Mouse (Mus musculus): ENCODE measurements at regions not wholly inside any gene's neighbourhood (a gene's known extent, or its start where the extent isn't known, plus 50 kb on each side); places are given as distances from the start of the nearest gene placed in this dataset.

DNA sequence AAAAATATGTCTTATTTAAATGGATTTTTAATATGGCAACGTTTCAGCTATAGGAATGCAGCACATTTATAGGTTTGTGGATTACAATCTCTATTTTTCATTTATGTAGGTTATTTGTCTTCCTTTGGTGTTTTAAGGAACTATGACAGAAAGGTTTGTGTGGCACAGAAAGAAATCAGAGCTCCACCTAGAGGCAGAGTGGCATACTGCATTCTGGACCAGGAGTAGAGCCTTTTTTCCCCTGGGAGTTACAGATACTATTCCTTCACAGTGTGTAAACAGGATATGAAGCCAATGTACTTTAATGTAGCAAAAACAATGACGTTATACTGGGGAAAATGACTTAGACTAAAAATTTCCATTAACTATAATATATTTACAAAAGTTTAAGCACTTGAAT lies 94.9 kb upstream of the St8sia4 start:
- peak in 1 of 2 experiments; percentile 73 for DNase-seq (ENCODE audit: low spot score in 2 of 2)

DNA sequence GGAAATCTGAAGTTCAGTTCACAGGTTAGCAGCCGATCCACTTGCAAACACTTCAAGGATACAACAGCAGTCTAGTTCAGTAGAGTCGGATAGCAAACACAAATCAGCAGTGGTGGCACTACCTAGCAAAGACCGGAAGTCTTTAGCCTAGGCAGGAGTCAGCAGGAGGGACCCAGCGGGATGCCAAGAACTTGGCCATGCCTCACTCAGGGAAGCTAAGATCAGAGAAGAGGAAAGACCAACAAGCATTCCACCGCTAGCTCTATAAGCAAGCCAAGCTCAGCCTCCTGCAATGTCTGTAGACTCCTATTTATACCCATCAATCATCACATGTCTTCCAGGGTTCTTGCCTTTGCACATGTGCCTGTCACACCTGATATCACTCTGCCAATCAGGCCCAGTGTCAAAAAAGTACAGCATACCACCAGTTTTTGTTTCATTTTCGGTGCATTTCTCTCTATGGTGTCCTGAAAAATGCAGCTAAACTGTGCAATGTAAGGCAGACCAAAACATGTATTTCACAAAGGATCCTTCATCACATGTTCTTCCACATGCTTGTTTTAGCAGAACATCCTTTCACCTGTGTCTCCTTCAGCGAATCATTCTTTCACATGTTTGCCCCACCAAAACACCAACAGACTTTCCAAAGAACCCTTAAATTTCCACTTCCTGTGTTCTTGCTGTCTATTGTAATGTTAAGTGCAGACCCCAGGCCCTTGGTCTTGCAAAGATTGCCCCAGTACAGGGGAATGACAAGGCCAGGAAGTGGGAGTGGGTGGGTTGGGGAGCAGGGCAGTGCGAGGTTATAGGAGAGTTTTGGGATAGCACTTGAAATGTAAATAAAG lies 86.9 kb upstream of the St8sia4 start:
- no peak for DNase-seq (ENCODE audit: low spot score in 2 of 2)

DNA sequence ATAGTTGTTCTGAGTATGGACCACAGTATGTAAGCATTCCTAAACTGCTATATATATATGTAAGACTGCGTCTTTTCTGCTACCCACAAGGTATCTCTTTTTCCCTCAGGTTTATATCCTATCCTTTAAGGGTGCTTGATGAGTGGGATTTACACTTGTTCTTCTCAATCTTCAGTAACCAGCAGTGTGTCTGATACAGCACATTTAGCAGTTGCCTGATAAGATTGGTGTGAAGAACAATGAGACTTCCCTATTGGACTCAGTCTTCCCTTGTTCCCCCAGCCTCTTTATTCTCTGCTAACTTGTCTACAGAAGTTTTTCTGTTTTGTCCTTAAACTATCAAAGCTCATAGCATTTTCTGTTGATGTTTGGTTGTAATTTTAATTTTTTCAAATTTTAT lies 86.1 kb upstream of the St8sia4 start:
- DNase-seq (ENCODE audit: low spot score in 2 of 2) = no peak

- no peak for DNase-seq (ENCODE audit: low spot score in 2 of 2)
Observed at GRCm38 (mm10) chr1:95748940-95749339, 81.6 kb upstream of the St8sia4 start.

- DNase-seq (ENCODE audit: low spot score in 2 of 2) = no peak
Observed at GRCm38 (mm10) chr1:95747287-95747686, 79.9 kb upstream of the St8sia4 start.

DNA sequence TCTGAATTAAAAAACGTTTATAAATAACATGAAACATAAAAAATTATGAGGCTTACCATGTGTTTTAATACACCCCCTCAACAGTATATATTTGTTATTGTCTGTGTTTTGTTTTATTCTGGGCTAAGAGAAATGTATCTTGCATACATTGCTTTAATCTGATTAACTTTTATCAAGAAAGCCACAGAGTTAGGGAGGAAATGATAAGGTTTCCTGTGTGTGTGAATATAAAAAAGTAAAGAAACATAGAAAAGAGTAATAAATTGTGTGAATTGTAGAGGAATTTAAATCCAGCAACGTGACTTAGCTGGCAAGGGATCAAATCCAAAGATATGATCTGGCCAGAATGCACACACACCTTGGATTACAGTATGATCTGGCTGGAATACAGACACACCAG lies 77.1 kb upstream of the St8sia4 start:
- DNase-seq (ENCODE audit: low spot score in 2 of 2) = no peak

- DNase-seq (ENCODE audit: low spot score in 2 of 2) = no peak
Observed at GRCm38 (mm10) chr1:95743334-95743733, 76.0 kb upstream of the St8sia4 start.

GRCm38 (mm10) chr1:95719449-95719848 lies 52.1 kb upstream of the St8sia4 start:
- no peak for DNase-seq (ENCODE audit: low spot score in 2 of 2)

DNA sequence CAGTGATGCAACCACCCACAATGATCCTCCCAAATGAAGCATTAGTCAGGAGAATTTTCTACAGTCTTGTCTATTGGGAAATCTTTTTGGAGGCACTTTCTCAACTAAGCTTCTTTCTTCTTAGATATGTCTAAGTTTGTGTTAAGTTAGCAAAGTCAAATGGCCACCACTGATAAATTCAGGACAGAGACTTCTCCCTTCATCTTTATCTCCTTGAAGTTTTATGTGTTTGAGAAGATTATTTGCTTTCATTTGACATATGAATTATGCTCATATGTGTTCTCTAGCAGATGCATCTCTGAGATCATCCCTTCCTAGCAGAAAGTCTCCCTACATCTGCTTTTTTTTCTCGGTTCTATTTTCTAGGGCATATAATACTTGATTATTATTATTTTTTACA lies 51.4 kb upstream of the St8sia4 start:
- DNase-seq (ENCODE audit: low spot score in 2 of 2) = no peak

Measured in left cerebral cortex, adult 9 months (tissue).